Mouse (Mus musculus): ENCODE measurements around the gene 2310057J18Rik. TPM values are rescaled to one million over a fixed set of nuclear protein-coding genes. Genes with fewer than 3 reads are reported as not detected.
A peak's percentile ranks its signal among the peaks of the same experiment; 100 is the strongest.
"Not testable (repeated sequence)": the region's sequence is repeated elsewhere in the genome, so short reads cannot be mapped to it uniquely, and the experiment has no call there.

2310057J18Rik gene
- total RNA-seq (2021) = not detected
- polyA plus RNA-seq (2012; rRNA removed) = not detected in 2 replicates
- long read RNA-seq = 0 reads

DNA sequence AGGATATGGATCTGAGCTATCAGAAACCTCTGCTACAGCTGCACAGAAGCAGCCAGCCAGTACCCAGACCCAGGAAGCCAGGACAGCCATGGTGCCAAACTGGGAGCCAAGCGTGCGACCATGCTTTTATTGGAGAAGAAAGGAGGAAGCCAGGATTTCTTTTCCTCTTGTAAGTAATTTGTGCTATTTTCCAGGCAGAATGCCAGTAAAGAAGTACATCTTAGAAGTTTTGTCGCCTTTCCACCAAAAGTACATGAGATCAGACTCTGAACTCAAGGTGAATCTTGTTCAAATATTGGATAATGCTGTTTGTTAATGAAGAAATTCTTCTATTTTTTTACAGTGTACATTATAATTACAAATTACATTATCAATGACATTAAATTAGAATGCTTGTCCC lies at the start of gene 2310057J18Rik:
2310057J18Rik (minus strand) TSS at position 101 of the 400 bp plus-strand sequence.
- DNase-seq = no peak

DNA sequence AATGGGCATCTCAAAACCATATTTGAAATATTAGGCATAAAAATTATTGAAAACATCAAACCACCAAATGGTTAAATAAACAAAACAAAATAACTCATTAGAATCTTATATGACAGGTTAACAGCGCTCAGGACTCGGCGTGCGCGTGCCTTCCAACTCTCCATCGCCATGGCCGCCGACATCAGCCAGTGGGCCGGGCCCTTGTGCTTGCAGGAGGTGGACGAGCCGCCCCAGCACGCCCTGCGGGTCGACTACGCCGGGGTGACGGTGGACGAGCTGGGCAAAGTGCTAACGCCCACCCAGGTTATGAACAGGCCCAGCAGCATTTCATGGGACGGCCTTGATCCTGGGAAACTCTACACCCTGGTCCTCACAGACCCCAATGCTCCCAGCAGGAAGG lies 43.9 kb upstream of the 2310057J18Rik start:
- DNase-seq = not testable (repeated sequence)

DNA sequence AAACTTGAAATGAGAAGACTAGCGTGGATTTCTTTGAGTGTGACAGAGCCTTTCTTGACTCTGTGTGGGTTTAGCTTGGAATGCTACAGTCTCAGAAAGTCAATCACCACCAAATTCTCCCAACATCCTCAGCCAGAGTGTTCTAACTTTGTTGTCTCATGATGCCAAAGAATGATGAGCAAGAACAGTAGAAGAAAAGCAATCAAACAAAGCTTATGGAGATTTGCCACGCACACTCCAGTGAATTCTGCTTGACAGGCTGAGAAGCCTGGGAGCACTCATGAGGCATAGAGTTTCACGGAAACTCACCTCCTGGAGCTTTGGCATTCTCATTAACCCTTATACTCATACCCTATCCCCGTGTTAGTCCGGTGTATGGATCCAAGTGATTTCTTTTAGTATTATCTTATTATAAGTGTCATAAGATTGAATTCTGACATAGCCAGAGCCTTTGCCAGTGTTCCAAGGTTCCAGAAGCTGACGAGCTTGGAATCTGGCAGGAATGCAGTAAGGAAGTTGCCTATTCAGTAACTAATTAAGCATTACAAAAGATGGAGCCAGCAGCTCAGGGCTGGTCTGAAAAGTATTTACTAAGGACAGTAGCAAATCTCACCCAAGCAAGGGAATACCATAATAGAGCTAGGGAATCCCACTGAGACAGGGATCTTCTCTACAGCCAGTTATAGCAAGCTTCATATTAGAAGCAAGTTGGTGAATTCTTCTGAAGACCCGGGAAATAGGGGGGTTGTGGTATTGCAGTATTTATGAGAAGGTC lies 33.6 kb upstream of the 2310057J18Rik start:
- DNase-seq = no peak

DNA sequence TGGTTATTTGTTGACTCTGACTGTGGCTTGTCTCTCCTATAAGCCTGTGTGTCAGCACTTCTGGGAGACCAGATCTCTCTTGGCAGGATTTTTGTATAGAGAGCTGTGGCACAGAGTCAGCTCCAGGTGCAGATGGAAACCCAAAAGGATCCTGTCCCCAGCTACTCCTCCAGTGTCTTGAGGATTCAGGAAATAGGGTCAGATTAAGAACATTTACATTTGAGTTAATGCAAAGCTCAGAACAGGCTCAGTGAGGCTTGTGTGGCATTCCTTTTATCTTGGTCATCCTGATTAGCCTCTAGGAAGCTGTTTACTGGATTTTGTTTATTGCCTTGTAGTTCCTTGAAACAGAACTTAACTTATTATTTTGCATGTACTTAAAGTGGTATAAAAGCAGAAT lies 11.7 kb upstream of the 2310057J18Rik start:
- no peak for DNase-seq

DNA sequence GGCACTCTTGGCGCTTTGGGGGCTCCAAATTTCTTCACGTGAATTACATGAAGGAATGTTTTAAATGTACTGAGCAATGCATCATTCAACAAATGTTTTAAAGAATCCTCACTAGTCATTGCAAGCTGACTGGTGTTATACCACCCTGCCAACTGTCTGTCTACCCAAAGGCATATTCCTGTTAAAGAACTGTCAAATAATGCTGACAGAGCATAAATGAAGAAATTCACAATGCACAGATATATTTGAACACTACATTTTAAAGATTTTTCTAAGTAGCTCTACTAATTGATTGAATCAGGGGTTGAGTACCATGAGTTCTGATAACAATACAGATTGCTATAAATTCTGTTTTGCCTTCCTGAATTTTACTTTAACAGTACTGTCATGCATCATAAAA lies 2.9 kb upstream of the 2310057J18Rik start:
- DNase-seq = no peak

DNA sequence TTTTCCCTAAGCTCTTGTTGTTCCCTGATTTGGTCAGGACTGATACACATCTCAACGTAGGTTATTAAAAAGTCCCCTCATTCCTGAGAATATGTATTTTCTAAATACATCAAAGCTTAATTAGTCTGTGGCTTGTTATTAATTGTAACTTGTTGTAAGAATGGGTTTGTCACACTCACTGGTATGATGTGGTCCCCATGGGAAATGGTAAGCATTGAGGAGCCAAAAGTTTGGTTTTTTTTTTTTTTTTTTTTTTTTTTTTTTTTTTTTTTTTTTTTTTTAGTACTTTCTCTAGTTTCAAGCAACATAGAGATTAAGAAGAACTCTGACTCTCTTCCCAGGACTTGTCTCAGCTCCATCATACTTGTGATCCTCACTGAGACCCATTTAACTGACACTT lies 17.9 kb downstream of the 2310057J18Rik start:
- DNase-seq = no peak

DNA sequence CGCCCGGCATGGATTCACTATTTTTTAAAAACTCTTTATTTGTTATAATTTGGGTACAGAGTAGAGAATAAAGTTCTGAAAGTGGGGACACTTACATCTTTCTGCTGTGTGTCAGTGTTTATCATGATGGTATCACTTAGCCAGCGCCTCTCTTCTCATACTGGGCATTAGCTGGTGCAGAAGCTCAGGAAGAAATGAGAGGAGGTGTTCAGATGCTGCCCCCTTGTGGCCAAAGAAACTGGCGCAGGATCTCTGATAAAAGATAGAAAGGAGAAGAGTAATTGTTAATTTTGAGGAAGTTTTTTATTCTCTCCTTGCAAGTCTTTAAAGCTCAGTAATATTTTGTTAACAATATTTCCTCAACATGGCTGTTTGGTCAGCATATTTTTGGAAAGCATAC lies 31.0 kb downstream of the 2310057J18Rik start:
- peak; percentile 13 for DNase-seq

DNA sequence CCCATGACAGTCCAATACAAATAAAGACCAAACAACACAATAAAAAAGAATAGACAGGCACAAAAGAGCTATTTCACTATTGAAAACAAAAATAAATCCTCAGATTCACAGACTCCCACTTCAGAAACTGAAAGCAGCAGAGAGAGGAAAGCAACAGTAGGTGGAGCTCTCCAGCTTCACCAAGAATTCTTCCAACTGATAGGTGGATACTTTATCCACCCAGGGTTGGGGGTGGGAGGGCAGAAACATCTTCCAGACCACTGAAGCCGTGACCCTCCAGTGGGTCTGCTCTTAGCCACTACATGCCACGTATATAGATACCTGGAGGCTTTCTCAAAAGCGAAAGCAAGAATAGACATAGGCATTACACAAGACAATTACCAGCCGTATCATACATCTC lies 31.6 kb downstream of the 2310057J18Rik start:
- DNase-seq = no peak

Other genes starting within 250 kb of the 2310057J18Rik start
- 1 to 10 TPM; 7.5 to 8.7 TPM for gene Soga3, start 157.5 kb upstream of the 2310057J18Rik start, total RNA-seq (2021)
- 2.1 and 3.1 TPM in 2 replicates for gene Soga3, start 157.5 kb upstream of the 2310057J18Rik start, polyA plus RNA-seq (2012; rRNA removed)
- 1 to 10 TPM; 1.6 to 2.4 TPM for gene Gm49353, start 212.7 kb upstream of the 2310057J18Rik start, total RNA-seq (2021)
- gene Gm49353, start 212.7 kb upstream of the 2310057J18Rik start, polyA plus RNA-seq (2012; rRNA removed) = not detected in 2 replicates
- 1 to 10 TPM; 5.3 to 5.9 TPM for gene 9330159F19Rik, start 225.3 kb upstream of the 2310057J18Rik start, total RNA-seq (2021)
- 0.08 and 0.16 TPM in 2 replicates for gene 9330159F19Rik, start 225.3 kb upstream of the 2310057J18Rik start, polyA plus RNA-seq (2012; rRNA removed)